Mouse (Mus musculus) midbrain, embryonic 15.5 days (tissue): Measurements from ENCODE around the gene Pld5. TPM values are rescaled to one million over a fixed set of nuclear protein-coding genes. Genes with fewer than 3 reads are reported as not detected.

ENCODE experiments used
- ATAC-seq: fragments of 200-750 bp; cut with Nextera tagmentation; replicated peaks from 2 replicates; pipeline ENCODE4 v1.8.0; 2017; ENCODE audit warnings: moderate TSS enrichment
- H3K27ac ChIP-seq: fragments of 300-500 bp; sonication (generic); 2 replicates; pipeline ENCODE4 v1.5.1; 2015; ENCODE audit warnings: mild to moderate bottlenecking, inconsistent platforms
- H3K27me3 ChIP-seq: fragments of 300-500 bp; sonication (generic); replicated peaks from 2 replicates; pipeline ENCODE4 v1.6.1; 2015; ENCODE audit warnings: inconsistent platforms
- H3K36me3 ChIP-seq: fragments of 300-500 bp; sonication (generic); replicated peaks from 2 replicates; pipeline ENCODE4 v1.6.1; 2015; ENCODE audit warnings: inconsistent platforms
- H3K4me1 ChIP-seq: fragments of 300-500 bp; sonication (generic); 2 replicates; pipeline ENCODE4 v1.6.1; 2015; ENCODE audit warnings: inconsistent platforms
- H3K4me2 ChIP-seq: fragments of 300-500 bp; sonication (generic); 2 replicates; pipeline ENCODE4 v1.6.1; 2015; ENCODE audit warnings: inconsistent platforms, mild to moderate bottlenecking, moderate library complexity
- H3K4me3 ChIP-seq: fragments of 300-500 bp; sonication (generic); 2 replicates; pipeline ENCODE4 v1.5.1; 2015; ENCODE audit warnings: mild to moderate bottlenecking, inconsistent platforms
- H3K9ac ChIP-seq: fragments of 300-500 bp; sonication (generic); 2 replicates; pipeline ENCODE4 v1.6.1; 2015; ENCODE audit warnings: mild to moderate bottlenecking, inconsistent platforms
- H3K9me3 ChIP-seq: fragments of 300-500 bp; sonication (generic); 2 replicates; pipeline ENCODE4 v1.6.1; 2016; ENCODE audit warnings: inconsistent platforms
- WGBS: fragments of 180-500 bp; shearing (Covaris S2); methylation state at CpG from one replicate; pipeline ENCODE4 v1.1.7; 2015; ENCODE audit warnings: mixed read lengths; 5-methylcytosine and 5-hydroxymethylcytosine counted together
- polyA plus RNA-seq: library from polyadenylated mRNA; unstranded; fragments of >200 nt; fragmentation: Nextera tagmentation; extraction: Ambion mirVana; gene quantifications from 2 replicates; pipeline ENCODE4 v1.2.1, GENCODE M21; 2015

Pld5 gene
- polyA plus RNA-seq, 1 experiment from 2014 or later = 5.0 TPM

GRCm38 (mm10) chr1:175921091-175921490 is 354.0 kb downstream of the Pld5 start:
- Histone ChIP-seq H3K4me1 (no peaks in the 10 kb centered on the region), H3K36me3 (no peaks in the 10 kb centered on the region), H3K27me3 (no peaks in the 10 kb centered on the region), H3K4me3 (no peak overlapping the region), H3K9me3 (no peaks in the 10 kb centered on the region), H3K4me2 (no peak overlapping the region), H3K27ac (no peak overlapping the region), H3K9ac (no peak overlapping the region)
- WGBS = 91% methylated on average over 8 of the region's 8 CpGs
- no peak for ATAC-seq

- WGBS = 91% methylated on average over 9 of the region's 9 CpGs
- Histone ChIP-seq H3K36me3 (no peaks in the 10 kb centered on the region), H3K9ac (no peak within 1 kb of the TSS), H3K27me3 (no peaks in the 10 kb centered on the region), H3K9me3 (no peaks in the 10 kb centered on the region), H3K4me2 (no peak within 1 kb of the TSS), H3K4me1 (no peaks in the 10 kb centered on the region), H3K27ac (no peak within 1 kb of the TSS), H3K4me3 (no peak within 1 kb of the TSS)
- no peak for ATAC-seq
These were observed 355.1 kb downstream of the Pld5 start, which contains the start of gene Gm38100 for GRCm38 (mm10) chr1:175920029-175920428. Gene Gm38100 (plus strand): TSS chr1:175920329.

- Histone ChIP-seq H3K36me3 (no peaks in the 10 kb centered on the region), H3K4me3 (no peak overlapping the region), H3K9ac (no peak overlapping the region), H3K27ac (no peak overlapping the region), H3K4me2 (no peak overlapping the region), H3K4me1 (no peaks in the 10 kb centered on the region), H3K27me3 (no peaks in the 10 kb centered on the region), H3K9me3 (no peaks in the 10 kb centered on the region)
- ATAC-seq = no peak
- 91% methylated on average over 5 of the region's 5 CpGs for WGBS
These were observed 361.3 kb downstream of the Pld5 start for GRCm38 (mm10) chr1:175913728-175914303.
